Mouse (Mus musculus): ENCODE results near the gene Ptcd2. TPM values are rescaled to one million over a fixed set of nuclear protein-coding genes. Genes with fewer than 3 reads are reported as not detected.

The Ptcd2 gene
- polyA plus RNA-seq, 1 experiment from 2014 or later = 47.3 TPM

DNA sequence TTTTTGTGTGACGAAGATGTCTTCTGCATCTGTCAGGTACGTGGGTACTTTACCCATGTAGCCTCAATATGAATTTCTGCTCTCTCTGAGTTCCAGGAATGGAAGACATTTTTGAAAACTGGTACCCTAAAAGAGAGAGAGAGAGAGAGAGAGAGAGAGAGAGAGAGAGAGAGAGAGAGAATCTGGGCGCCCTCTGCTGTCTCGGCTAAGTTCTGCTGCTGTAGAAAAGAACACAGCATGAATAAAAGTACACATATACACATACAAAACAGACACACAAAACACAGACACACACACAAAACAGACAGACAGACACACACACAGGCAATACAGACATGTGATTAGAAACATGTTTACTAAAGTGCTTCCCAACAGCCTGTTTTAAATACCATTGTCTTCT is 27.4 kb downstream of the Ptcd2 start:
- H3K36me3 ChIP-seq = peaks cover 24% of the 10 kb centered on the region
- no peaks in the 10 kb centered on the region for H3K27me3 ChIP-seq (replicated peaks)
- no peak overlapping the region for H3K4me3 ChIP-seq
- no peak overlapping the region for H3K9ac ChIP-seq
- H3K4me2 ChIP-seq (replicated peaks) = no peak overlapping the region
- WGBS = 54% methylated on average over 4 of the region's 4 CpGs
- H3K4me1 ChIP-seq = no peaks in the 10 kb centered on the region
- H3K27ac ChIP-seq = no peak overlapping the region
- no peak for ATAC-seq (ENCODE audit: low FRiP score, low read depth)
- H3K9me3 ChIP-seq = no peaks in the 10 kb centered on the region

DNA sequence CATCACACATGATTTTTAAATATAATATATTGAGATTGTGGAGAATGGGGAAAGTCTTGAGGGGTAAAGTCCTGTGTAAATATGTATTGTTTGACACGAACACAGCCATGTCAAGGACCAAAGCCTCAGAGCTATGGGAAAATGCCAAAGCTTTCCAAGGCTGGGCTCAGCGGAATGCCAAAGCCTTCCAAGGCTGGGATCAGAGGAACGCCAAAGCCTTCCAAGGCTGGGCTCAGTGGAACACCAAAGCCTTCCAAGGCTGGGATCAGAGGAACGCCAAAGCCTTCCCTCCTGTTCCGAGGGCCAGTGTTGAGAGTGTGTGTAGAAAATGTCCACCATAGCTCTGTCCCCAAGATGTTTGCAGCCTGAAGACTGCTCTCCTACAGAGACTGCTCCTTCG is 28.1 kb downstream of the Ptcd2 start:
- no peak for ATAC-seq (ENCODE audit: low FRiP score, low read depth)
- Histone ChIP-seq H3K27ac (no peak overlapping the region), H3K4me2 (replicated peaks) (no peak overlapping the region), H3K4me1 (no peaks in the 10 kb centered on the region), H3K4me3 (no peak overlapping the region), H3K9me3 (no peaks in the 10 kb centered on the region), H3K36me3 (peaks cover 23% of the 10 kb centered on the region), H3K27me3 (replicated peaks) (no peaks in the 10 kb centered on the region), H3K9ac (no peak overlapping the region)
- 93% methylated on average over 6 of the region's 6 CpGs for WGBS

DNA sequence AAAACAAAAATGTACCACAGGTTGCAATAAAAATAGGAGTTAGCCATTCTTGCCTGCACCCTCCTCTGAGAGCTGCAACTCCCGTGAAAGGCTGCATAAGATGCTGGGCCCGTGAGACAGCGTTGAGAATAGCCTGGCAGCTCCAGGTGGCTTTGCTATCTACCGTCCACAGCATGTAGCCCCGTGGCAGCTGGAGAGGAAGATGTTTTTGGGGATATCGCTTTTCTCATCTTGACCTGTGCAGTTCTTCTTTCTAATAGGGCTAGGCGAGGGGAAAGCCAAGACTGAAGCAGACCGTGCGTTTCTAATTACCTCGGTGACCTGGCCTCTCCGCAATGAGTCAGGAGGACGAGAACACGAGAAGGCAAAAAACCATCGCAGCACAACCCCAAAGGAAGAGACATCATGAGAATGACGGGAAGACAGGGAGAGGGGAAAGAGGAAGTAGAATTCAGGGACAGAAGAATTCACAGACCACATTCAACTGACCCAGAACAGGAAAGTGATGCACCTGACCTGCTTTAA is 29.8 kb downstream of the Ptcd2 start:
- H3K27ac ChIP-seq = no peak overlapping the region
- peaks cover 7% of the 10 kb centered on the region for H3K36me3 ChIP-seq
- no peak overlapping the region for H3K4me2 ChIP-seq (replicated peaks)
- H3K27me3 ChIP-seq (replicated peaks) = no peaks in the 10 kb centered on the region
- H3K9ac ChIP-seq = no peak overlapping the region
- 89% methylated on average over 15 of the region's 15 CpGs for WGBS
- H3K4me3 ChIP-seq = no peak overlapping the region
- no peaks in the 10 kb centered on the region for H3K4me1 ChIP-seq
- no peaks in the 10 kb centered on the region for H3K9me3 ChIP-seq
- ATAC-seq (ENCODE audit: low FRiP score, low read depth) = no peak

DNA sequence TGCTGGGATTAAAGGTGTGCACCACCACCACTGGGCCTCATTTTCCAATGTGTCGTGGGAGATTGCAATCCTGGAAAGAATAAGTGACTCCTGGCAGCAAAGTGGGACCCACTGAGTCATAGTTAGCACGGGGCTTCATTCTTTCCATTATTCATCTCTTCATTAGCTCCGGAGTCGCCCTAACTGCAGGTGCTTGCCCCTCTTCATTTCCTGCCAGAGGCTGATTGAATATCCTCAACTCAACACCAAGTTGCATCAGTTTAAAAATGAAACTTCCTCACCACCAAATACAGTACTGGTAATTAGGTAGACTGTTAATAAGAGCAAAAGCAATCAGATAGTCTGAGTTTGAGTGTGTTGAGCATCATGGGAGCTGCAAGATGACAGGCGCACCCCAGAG is 30.4 kb downstream of the Ptcd2 start:
- Histone ChIP-seq H3K27ac (no peak overlapping the region), H3K27me3 (replicated peaks) (no peaks in the 10 kb centered on the region), H3K4me1 (no peaks in the 10 kb centered on the region), H3K4me3 (no peak overlapping the region), H3K9me3 (no peaks in the 10 kb centered on the region), H3K9ac (no peak overlapping the region), H3K4me2 (replicated peaks) (no peak overlapping the region), H3K36me3 (0 out of 2 replicates have a peak, but pooled peaks cover 1% of the 10 kb centered on the region)
- ATAC-seq (ENCODE audit: low FRiP score, low read depth) = no peak
- WGBS = 92% methylated on average over 5 of the region's 5 CpGs

DNA sequence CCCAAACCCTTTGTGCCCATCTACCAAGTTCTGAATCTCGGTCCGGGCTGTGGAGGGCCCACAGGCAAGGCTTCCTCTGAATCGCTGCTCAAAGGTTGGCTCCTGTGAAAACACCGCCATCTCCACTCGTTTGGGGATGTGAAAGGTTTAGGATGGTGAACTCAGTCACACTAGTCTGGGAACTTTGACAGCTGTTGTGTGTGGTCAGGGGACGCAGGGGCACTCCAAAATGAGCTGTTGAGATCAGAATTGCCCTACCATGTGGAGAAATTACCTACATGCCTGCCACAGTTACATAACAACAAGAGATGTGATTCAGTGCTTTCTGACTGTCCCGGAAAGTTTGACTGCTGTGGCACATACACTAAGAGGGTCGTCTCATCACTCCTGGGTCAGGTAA is 36.1 kb downstream of the Ptcd2 start:
- no peaks in the 10 kb centered on the region for H3K27me3 ChIP-seq (replicated peaks)
- H3K36me3 ChIP-seq = no peaks in the 10 kb centered on the region
- H3K9ac ChIP-seq = no peak overlapping the region
- ATAC-seq (ENCODE audit: low FRiP score, low read depth) = no peak
- H3K27ac ChIP-seq = no peak overlapping the region
- no peak overlapping the region for H3K4me3 ChIP-seq
- no peaks in the 10 kb centered on the region for H3K9me3 ChIP-seq
- no peak overlapping the region for H3K4me2 ChIP-seq (replicated peaks)
- H3K4me1 ChIP-seq = no peaks in the 10 kb centered on the region
- WGBS = 90% methylated on average over 8 of the region's 8 CpGs

DNA sequence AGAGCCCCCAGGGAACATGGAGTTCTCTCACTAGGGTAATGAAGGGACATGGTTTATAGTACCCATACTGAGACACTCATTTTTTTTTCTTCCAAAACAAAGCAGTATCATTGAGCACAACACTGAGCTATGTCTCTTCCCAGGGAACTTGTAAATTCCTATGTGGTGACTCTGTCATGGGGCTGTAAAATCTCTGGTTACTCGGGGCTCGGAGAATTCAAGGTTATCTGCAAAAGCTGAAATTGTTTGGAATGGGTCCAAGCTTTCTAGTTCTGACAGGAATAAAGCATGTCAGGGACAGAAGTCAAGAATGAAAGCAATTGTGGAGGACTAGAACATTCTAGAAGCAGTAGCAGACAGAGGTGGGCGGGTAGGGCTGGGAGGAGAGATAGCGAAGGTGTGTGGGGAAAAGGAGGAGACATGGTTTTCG is 36.6 kb downstream of the Ptcd2 start:
- Histone ChIP-seq H3K9ac (no peak overlapping the region), H3K4me1 (no peaks in the 10 kb centered on the region), H3K36me3 (no peaks in the 10 kb centered on the region), H3K27me3 (replicated peaks) (no peaks in the 10 kb centered on the region), H3K4me2 (replicated peaks) (no peak overlapping the region), H3K4me3 (no peak overlapping the region), H3K27ac (no peak overlapping the region), H3K9me3 (no peaks in the 10 kb centered on the region)
- 82% methylated on average over 5 of the region's 5 CpGs for WGBS
- ATAC-seq (ENCODE audit: low FRiP score, low read depth) = no peak

DNA sequence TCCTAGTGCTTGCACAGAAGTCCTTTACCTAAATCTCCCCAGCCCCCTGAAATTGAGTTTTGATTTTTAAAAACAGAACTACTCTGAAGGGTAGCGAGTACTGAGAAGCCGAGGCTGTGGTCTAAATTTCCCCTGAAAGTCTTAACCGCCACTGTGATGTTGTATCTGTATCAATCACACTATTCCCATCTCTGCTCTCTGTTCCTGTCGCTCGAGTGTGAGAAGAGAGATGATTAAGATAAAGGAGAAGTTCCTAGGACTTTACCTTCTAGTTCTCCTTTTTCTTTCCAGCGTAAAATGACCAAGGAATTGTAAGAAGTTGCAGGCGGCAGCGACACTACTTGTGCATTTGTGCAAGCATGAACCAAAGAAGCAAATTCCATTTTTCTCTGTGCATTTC is 38.3 kb downstream of the Ptcd2 start:
- H3K9ac ChIP-seq = no peak overlapping the region
- H3K4me3 ChIP-seq = no peak overlapping the region
- H3K4me2 ChIP-seq (replicated peaks) = no peak overlapping the region
- H3K4me1 ChIP-seq = no peaks in the 10 kb centered on the region
- 90% methylated on average over 8 of the region's 8 CpGs for WGBS
- H3K27me3 ChIP-seq (replicated peaks) = no peaks in the 10 kb centered on the region
- no peaks in the 10 kb centered on the region for H3K9me3 ChIP-seq
- ATAC-seq (ENCODE audit: low FRiP score, low read depth) = no peak
- H3K27ac ChIP-seq = no peak overlapping the region
- H3K36me3 ChIP-seq = no peaks in the 10 kb centered on the region

DNA sequence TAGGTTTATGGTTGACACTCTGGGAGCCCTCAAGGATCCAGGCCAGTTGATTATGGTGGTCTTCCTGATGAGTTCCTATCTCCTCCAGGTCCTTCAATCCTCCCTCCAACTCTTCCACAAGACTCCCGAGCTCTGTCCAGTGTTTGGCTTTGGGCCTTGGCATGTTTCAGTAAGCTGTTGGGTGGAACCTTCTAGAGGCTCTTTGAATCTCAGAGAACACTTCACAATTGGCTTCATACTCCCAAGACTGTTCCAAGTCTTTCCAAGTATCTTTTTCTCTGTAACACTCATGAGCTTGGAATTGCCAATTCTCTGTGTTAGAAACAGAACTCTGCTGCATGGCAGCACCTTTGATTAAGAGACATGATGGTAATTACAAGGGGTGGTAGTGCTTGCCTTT is 39.3 kb downstream of the Ptcd2 start:
- no peak overlapping the region for H3K4me3 ChIP-seq
- no peaks in the 10 kb centered on the region for H3K9me3 ChIP-seq
- WGBS = 94% methylated on average over 1 of the region's 1 CpGs
- no peak overlapping the region for H3K4me2 ChIP-seq (replicated peaks)
- no peaks in the 10 kb centered on the region for H3K36me3 ChIP-seq
- H3K27me3 ChIP-seq (replicated peaks) = no peaks in the 10 kb centered on the region
- no peaks in the 10 kb centered on the region for H3K4me1 ChIP-seq
- ATAC-seq (ENCODE audit: low FRiP score, low read depth) = no peak
- no peak overlapping the region for H3K9ac ChIP-seq
- no peak overlapping the region for H3K27ac ChIP-seq

DNA sequence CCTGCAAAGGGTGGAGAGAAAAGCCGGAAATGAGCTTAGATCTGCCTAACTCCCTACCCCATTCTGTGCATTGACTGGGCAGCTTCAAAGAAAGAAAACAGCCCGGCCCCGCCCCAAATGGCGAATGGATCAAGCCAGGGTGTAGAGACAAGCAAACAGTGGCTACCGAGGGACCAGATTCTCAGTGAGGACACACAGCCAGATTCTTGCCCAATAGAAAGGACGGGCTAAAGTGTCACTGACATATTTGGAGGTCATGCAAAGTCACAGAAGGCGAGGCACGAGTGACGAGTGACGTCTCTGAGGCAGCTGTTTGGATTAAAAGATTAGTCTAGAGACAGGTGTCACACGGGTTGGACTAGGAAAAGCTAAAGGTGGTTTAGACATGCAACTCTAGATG is 40.1 kb downstream of the Ptcd2 start:
- H3K4me2 ChIP-seq (replicated peaks) = no peak overlapping the region
- no peak overlapping the region for H3K4me3 ChIP-seq
- no peaks in the 10 kb centered on the region for H3K4me1 ChIP-seq
- no peaks in the 10 kb centered on the region for H3K36me3 ChIP-seq
- no peak overlapping the region for H3K9ac ChIP-seq
- WGBS = 84% methylated on average over 11 of the region's 11 CpGs
- no peaks in the 10 kb centered on the region for H3K27me3 ChIP-seq (replicated peaks)
- H3K27ac ChIP-seq = no peak overlapping the region
- H3K9me3 ChIP-seq = no peaks in the 10 kb centered on the region
- no peak for ATAC-seq (ENCODE audit: low FRiP score, low read depth)

DNA sequence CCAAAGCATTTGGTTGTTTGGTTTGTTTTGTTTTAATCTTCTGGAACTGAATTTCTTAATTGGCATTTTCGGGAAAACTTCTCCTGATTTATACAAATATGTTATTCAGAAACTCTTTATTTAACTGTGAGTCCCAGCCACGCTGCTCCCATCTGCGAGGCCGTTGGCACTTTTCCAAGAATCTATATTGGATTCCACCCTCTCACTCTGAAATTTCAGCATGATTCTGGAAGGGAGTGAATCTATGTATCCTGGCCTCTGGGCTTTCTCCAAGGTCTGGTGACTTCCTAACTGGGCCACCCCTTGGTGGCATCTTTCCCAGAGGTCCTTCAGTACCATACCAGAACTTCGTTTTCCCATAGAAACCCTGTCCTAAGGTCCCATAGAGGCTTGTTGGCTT is 40.7 kb downstream of the Ptcd2 start:
- H3K36me3 ChIP-seq = no peaks in the 10 kb centered on the region
- no peak overlapping the region for H3K4me2 ChIP-seq (replicated peaks)
- WGBS = 75% methylated on average over 5 of the region's 5 CpGs
- no peaks in the 10 kb centered on the region for H3K9me3 ChIP-seq
- H3K9ac ChIP-seq = no peak overlapping the region
- no peak for ATAC-seq (ENCODE audit: low FRiP score, low read depth)
- H3K4me3 ChIP-seq = no peak overlapping the region
- H3K27me3 ChIP-seq (replicated peaks) = no peaks in the 10 kb centered on the region
- H3K4me1 ChIP-seq = no peaks in the 10 kb centered on the region
- no peak overlapping the region for H3K27ac ChIP-seq

DNA sequence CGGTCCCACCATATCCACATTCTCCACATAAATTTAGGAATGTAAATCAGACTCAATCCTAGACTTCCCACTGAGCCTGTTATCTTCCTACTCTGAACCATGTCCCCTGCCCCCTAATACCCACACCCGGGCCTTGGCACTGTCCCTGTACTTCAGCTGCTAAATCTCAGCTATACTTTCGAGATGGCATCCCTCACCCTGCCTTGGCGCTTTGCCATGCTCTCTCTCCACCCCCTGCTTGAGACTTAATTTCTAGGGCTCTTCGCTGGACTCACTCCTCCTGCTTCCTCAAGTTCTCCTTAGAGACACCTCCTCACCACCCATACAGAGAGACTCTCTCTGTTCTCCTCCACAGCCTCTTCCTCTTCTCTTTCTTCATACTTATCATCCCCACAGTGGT is 44.6 kb downstream of the Ptcd2 start:
- H3K9me3 ChIP-seq = no peaks in the 10 kb centered on the region
- H3K4me2 ChIP-seq (replicated peaks) = no peak overlapping the region
- no peak overlapping the region for H3K27ac ChIP-seq
- no peak for ATAC-seq (ENCODE audit: low FRiP score, low read depth)
- no peaks in the 10 kb centered on the region for H3K4me1 ChIP-seq
- H3K36me3 ChIP-seq = no peaks in the 10 kb centered on the region
- H3K27me3 ChIP-seq (replicated peaks) = no peaks in the 10 kb centered on the region
- H3K9ac ChIP-seq = no peak overlapping the region
- no peak overlapping the region for H3K4me3 ChIP-seq
- 88% methylated on average over 5 of the region's 5 CpGs for WGBS

DNA sequence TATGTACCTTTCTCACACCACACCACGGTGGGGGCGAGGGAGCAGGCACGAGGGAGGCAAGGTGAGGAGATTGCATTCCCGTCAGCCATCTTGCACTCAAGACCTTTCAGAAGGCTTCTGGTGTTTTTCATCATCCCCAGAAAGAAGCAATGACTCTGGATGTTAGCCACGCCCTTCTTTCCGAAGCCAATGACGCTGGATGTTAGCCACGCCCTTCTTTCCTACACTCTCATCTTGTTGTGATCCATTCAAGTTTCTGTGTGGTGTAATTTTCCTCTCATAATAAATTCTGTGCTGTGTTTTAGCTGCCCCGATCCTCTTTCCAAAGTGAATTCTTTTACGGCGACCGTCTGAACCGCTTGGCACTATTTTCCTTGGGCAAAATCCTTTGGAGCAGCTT is 50.3 kb downstream of the Ptcd2 start:
- H3K4me1 ChIP-seq = no peaks in the 10 kb centered on the region
- ATAC-seq (ENCODE audit: low FRiP score, low read depth) = no peak
- 92% methylated on average over 13 of the region's 13 CpGs for WGBS

DNA sequence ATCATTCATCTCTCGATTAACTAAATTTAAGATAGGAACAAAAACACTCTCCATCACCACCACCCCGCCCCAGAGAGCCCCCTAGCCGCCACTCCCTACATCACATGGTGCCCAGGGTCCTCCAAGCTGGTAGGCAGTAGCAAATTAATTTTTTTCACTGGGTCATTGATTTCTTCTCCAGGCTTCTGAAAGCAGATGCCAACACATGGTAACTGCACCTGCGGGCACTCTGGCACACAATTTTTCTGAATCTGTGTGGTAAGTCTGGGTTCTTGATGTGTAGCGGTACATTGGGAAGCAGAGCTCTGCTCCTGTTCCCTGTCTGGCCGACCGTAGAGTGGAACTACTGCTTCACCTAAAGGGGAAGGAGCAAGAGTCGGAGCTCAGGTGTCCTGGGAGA is 53.7 kb downstream of the Ptcd2 start:
- H3K4me3 ChIP-seq = no peak overlapping the region
- no peak overlapping the region for H3K9ac ChIP-seq
- H3K27me3 ChIP-seq (replicated peaks) = no peaks in the 10 kb centered on the region
- no peak overlapping the region for H3K27ac ChIP-seq
- H3K9me3 ChIP-seq = no peaks in the 10 kb centered on the region
- no peaks in the 10 kb centered on the region for H3K36me3 ChIP-seq
- H3K4me1 ChIP-seq = no peaks in the 10 kb centered on the region
- H3K4me2 ChIP-seq (replicated peaks) = no peak overlapping the region
- ATAC-seq (ENCODE audit: low FRiP score, low read depth) = no peak
- 93% methylated on average over 8 of the region's 8 CpGs for WGBS

More for the DNA sequence above, 50.3 kb downstream of the Ptcd2 start:
- no peak overlapping the region for H3K4me3 ChIP-seq
- no peaks in the 10 kb centered on the region for H3K9me3 ChIP-seq
- no peaks in the 10 kb centered on the region for H3K36me3 ChIP-seq
- H3K27ac ChIP-seq = no peak overlapping the region
- H3K4me2 ChIP-seq (replicated peaks) = no peak overlapping the region
- H3K27me3 ChIP-seq (replicated peaks) = no peaks in the 10 kb centered on the region
- no peak overlapping the region for H3K9ac ChIP-seq

All from neural tube, embryonic 12.5 days (tissue).